Mouse (Mus musculus) CH12.LX (cell line): ENCODE data around the gene Foxb1.

Source experiments
- CHD2 ChIP-seq: IDR thresholded peaks from 2 replicates; pipeline ENCODE4 v1.6.1; 2011; ENCODE audit warnings: low read length, improper control_type of control experiment
- CTCF ChIP-seq, 2 experiments: IDR thresholded peaks in 1 of 2; conservative IDR thresholded peaks in 1 of 2; 2 replicates each; pipeline ENCODE4 v1.5.1; 2011 to 2012; ENCODE audit warnings: low read depth in 2 of 2, low read length in 2 of 2, improper control_type of control experiment in 1 of 2, inconsistent platforms in 1 of 2, mild to moderate bottlenecking in 1 of 2, moderate library complexity in 1 of 2
- EP300 ChIP-seq: IDR thresholded peaks from 2 replicates; pipeline ENCODE4 v1.6.1; 2011; ENCODE audit warnings: low read length, improper control_type of control experiment
- ETS1 ChIP-seq: conservative IDR thresholded peaks from 2 replicates; pipeline ENCODE4 v1.6.1; 2012; ENCODE audit warnings: low read depth, mild to moderate bottlenecking, inconsistent platforms, low read length, improper control_type of control experiment, moderate library complexity
- HCFC1 ChIP-seq: IDR thresholded peaks from 2 replicates; pipeline ENCODE4 v1.6.1; 2012; ENCODE audit warnings: low read depth, mild to moderate bottlenecking, inconsistent platforms, low read length, improper control_type of control experiment
- MYC ChIP-seq: IDR thresholded peaks from 2 replicates; pipeline ENCODE4 v1.6.1; 2011; ENCODE audit warnings: low read depth, mild to moderate bottlenecking, improper control_type of control experiment, low read length
- POLR2A ChIP-seq: IDR thresholded peaks from 2 replicates; pipeline ENCODE4 v1.6.1; 2011; ENCODE audit warnings: low read depth, mild to moderate bottlenecking, improper control_type of control experiment, low read length
- RAD21 ChIP-seq: IDR thresholded peaks from 2 replicates; pipeline ENCODE4 v1.6.1; 2011; ENCODE audit warnings: low read depth, mild to moderate bottlenecking, low read length, improper control_type of control experiment, moderate library complexity
- ZNF384 ChIP-seq: IDR thresholded peaks from 2 replicates; pipeline ENCODE4 v1.6.1; 2012; ENCODE audit warnings: low read depth, low read length, improper control_type of control experiment, inconsistent platforms

- TF ChIP-seq ZNF384 (no peak), HCFC1 (no peak), CTCF (conservative IDR thresholded peaks at IDR 0.05 in 1 of 2, IDR thresholded peaks at IDR 0.05 in 1 of 2; ENCODE audit: low read depth in 2 of 2, low read length in 2 of 2) (no peak), ETS1 (no peak), POLR2A (no peak), MYC (no peak), CHD2 (no peak), EP300 (no peak), RAD21 (no peak)
These were observed 5.6 kb upstream of the Foxb1 start for GRCm38 (mm10) chr9:69766301-69766700.
